Mouse (Mus musculus) neural tube, embryonic 14.5 days (tissue): ENCODE data around the gene Opcml. TPM values are rescaled to one million over a fixed set of nuclear protein-coding genes. Genes with fewer than 3 reads are reported as not detected.

Source experiments
- ATAC-seq: fragments of 200-750 bp; cut with Nextera tagmentation; 2 replicates; pipeline ENCODE4 v1.8.0; 2017; ENCODE audit warnings: low read depth, mild to moderate bottlenecking, moderate TSS enrichment, moderate library complexity
- H3K27ac ChIP-seq: fragments of 300-500 bp; sonication (generic); 2 replicates; pipeline ENCODE4 v1.5.1; 2014; ENCODE audit warnings: low read depth, mild to moderate bottlenecking, control low read depth, low read length, moderate library complexity, mixed read lengths
- H3K27me3 ChIP-seq: fragments of 300-500 bp; sonication (generic); 2 replicates; pipeline ENCODE4 v1.6.1; 2014; ENCODE audit warnings: low read length; ENCODE audit not compliant: control insufficient read depth, insufficient read depth
- H3K36me3 ChIP-seq: fragments of 300-500 bp; sonication (generic); 2 replicates; pipeline ENCODE4 v1.6.1; 2014; ENCODE audit warnings: low read length, mixed read lengths; ENCODE audit not compliant: control insufficient read depth, insufficient read depth
- H3K4me1 ChIP-seq: fragments of 300-500 bp; sonication (generic); 2 replicates; pipeline ENCODE4 v1.6.1; 2014; ENCODE audit warnings: low read length; ENCODE audit not compliant: control insufficient read depth, insufficient read depth
- H3K4me2 ChIP-seq: fragments of 300-500 bp; sonication (generic); 2 replicates; pipeline ENCODE4 v1.6.1; 2014; ENCODE audit warnings: mild to moderate bottlenecking, low read depth, low read length, control low read depth
- H3K4me3 ChIP-seq: fragments of 300-500 bp; sonication (generic); 2 replicates; pipeline ENCODE4 v1.5.1; 2014; ENCODE audit warnings: low read depth, low read length, control low read depth, mixed read lengths
- H3K9ac ChIP-seq: fragments of 300-500 bp; sonication (generic); replicated peaks from 2 replicates; pipeline ENCODE4 v1.6.1; 2014; ENCODE audit warnings: low read depth, mild to moderate bottlenecking, control low read depth, low read length, mixed read lengths
- H3K9me3 ChIP-seq: fragments of 300-500 bp; sonication (generic); 2 replicates; pipeline ENCODE4 v1.6.1; 2016; ENCODE audit warnings: low read length; ENCODE audit not compliant: control insufficient read depth
- WGBS: fragments of 180-500 bp; shearing (Covaris S2); extraction: QIAGEN DNeasy Blood & Tissue Kit; methylation state at CpG from one replicate; pipeline ENCODE4 v1.1.7; 2014; 5-methylcytosine and 5-hydroxymethylcytosine counted together
- polyA plus RNA-seq: library from polyadenylated mRNA; unstranded; fragments of >200 nt; fragmentation: Nextera tagmentation; extraction: Ambion mirVana; gene quantifications from 2 replicates; pipeline ENCODE4 v1.2.1, GENCODE M21; 2014

The Opcml gene
- polyA plus RNA-seq, 1 experiment from 2014 or later, result 49.3 TPM

DNA sequence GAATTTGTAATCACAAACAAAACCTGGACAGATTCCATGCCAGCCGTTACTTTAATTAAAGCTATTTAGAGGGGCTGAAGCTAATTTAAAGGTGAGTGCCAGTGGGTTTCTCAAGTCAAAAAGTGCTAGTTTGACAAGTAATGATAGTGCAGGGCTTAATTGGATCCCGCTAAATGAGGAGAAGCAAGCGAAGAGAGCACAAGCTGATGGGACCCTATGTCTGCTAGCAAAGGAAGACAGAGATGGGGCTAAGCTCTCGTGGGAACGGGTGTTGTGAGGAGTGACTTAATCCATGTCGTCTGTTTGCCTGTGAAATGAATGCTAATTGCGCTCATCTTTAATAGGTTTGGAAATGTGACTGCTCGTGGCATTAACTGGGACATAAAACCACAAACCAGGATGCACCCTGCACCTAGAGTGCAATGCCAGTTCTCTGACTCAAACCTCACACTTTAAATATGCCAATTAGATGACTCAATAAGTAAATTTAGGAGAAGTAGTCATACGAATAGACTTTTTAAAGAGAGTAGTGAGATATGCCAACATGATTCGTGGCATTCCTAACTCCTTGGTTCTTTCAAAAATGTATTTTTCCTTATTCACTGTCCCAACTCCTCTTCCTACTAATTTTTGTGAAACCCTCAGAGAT lies 174.5 kb downstream of the Opcml start:
- no peak overlapping the region for H3K27ac ChIP-seq
- 69% methylated on average over 10 of the region's 10 CpGs for WGBS

DNA sequence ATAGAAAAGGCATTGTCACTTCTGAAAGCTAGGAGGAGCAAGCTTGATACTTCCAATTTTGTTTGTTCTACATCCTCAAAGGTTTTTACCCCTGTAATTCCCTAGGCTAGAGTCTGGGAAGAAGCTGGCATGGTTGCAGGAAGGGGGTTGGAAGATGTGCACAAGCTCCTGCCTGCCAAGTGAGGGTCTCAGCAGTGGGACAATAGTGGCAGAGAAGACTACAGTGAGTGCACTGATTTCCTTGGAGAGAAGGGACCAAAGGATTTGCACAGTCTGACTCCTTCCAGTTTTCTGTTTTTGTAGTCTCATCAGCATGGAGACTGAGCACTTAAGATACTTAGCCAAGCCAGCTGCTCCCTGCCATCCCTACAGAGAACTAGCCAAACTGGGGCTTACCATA lies 177.7 kb downstream of the Opcml start:
- H3K9ac ChIP-seq, result no peak overlapping the region
- H3K27me3 ChIP-seq, result no peaks in the 10 kb centered on the region
- ATAC-seq, result no peak

More for the DNA sequence above, 174.5 kb downstream of the Opcml start:
- Histone ChIP-seq H3K9me3 (no peaks in the 10 kb centered on the region), H3K4me3 (no peak overlapping the region), H3K27me3 (no peaks in the 10 kb centered on the region), H3K4me2 (no peak overlapping the region), H3K4me1 (no peaks in the 10 kb centered on the region), H3K36me3 (no peaks in the 10 kb centered on the region), H3K9ac (no peak overlapping the region)
- ATAC-seq, result no peak

DNA sequence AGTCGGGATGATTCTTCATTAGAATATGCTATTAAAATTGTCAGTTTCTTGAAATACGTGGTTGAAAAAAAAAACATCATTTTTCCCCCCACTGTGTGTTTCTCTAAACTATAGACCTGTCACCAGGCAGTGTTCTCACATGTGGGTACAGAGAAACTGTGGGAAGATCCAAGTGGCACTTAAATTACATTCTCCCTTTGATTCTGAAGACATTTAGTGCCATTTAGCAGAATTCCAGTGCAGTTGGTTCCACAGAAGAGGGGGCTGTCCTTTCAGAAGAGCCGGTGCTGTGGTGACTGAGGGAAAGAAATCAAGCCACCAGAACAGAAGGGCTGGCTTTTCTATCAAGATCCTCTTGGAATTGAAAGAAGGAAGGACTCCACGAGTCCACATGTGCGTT lies 181.7 kb downstream of the Opcml start:
- H3K4me3 ChIP-seq, result no peak overlapping the region
- H3K9me3 ChIP-seq, result no peaks in the 10 kb centered on the region
- H3K27me3 ChIP-seq, result no peaks in the 10 kb centered on the region
- 50% methylated on average over 5 of the region's 5 CpGs for WGBS
- H3K4me1 ChIP-seq, result no peaks in the 10 kb centered on the region
- ATAC-seq, result no peak
- H3K36me3 ChIP-seq, result no peaks in the 10 kb centered on the region
- H3K27ac ChIP-seq, result no peak overlapping the region
- no peak overlapping the region for H3K4me2 ChIP-seq
- no peak overlapping the region for H3K9ac ChIP-seq

More for the DNA sequence above, 177.7 kb downstream of the Opcml start:
- Histone ChIP-seq H3K27ac (no peak overlapping the region), H3K36me3 (no peaks in the 10 kb centered on the region), H3K9me3 (no peaks in the 10 kb centered on the region), H3K4me1 (no peaks in the 10 kb centered on the region), H3K4me3 (no peak overlapping the region), H3K4me2 (no peak overlapping the region)

DNA sequence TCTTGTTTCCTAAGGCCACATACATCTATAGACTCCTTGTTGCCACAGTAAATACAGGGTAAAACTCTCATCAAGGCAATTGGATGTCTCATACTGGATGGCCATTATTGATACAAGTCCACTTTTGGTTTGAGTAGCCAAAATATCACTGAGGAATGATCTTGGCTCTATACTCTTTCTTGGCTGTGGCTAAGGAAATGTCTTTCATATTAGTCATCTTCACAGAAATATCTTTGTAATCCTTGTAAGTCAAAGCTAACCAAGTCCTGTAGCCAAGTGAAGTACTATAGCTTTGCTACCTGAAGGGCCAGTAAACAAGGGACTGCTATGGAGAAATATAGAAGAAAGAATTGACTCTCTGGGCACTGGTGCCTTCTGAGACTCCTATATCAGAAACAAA lies 192.0 kb downstream of the Opcml start:
- no peak overlapping the region for H3K4me2 ChIP-seq
- no peak overlapping the region for H3K9ac ChIP-seq
- H3K9me3 ChIP-seq, result no peaks in the 10 kb centered on the region; the same call in 1 of the 2 replicates
- no peaks in the 10 kb centered on the region for H3K36me3 ChIP-seq
- H3K4me3 ChIP-seq, result no peak overlapping the region
- H3K4me1 ChIP-seq, result no peaks in the 10 kb centered on the region
- H3K27ac ChIP-seq, result no peak overlapping the region
- no peak for ATAC-seq
- no peaks in the 10 kb centered on the region for H3K27me3 ChIP-seq

DNA sequence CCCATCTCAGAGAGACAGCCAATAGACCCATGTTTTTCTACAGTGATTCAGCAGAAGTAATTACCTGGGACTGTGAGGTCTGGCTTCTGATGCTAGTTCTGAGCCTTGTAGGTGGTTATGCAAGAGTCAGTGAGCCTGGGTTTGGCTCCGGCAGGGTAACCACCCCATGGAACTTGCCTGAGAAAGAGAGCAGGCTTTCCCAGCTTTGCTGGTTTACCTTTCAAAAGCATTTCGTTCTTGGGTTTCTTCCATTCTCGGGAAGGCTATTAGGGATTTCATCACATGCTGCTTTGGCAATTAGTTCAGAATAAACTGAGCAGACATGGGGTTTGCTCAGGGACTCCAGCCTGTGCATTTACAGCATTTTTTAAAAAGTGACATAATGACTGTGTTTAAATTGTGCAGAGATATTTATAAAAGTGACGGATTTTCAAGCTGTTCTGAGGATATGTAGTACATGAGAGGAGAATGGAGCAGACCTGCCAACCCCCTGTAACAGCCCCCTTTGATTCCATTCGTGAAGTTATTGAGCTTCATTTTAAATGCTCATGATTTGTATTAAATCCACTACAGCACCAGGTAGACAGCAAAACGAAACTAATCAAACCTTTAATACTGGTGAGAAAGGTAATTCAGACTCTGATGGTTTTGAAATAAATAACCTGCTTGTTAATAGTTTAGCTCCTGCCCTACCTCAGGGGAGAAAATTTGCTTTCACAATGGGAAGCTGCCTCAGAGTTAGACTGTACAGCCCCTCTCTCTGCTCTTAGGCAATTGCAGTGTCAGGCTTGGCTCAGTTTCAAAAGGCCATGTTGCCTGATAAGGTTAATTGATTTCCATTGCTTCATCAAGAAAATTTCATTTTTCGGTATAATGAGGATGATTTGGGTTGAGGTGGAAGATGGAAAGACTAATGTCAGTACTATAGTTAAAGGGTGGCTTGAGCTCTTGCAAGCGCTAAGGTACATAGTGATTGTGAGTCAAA lies 196.3 kb downstream of the Opcml start:
- Histone ChIP-seq H3K4me2 (no peak overlapping the region), H3K27me3 (no peaks in the 10 kb centered on the region), H3K9me3 (no peaks in the 10 kb centered on the region), H3K36me3 (no peaks in the 10 kb centered on the region), H3K27ac (no peak overlapping the region), H3K4me3 (no peak overlapping the region), H3K4me1 (no peaks in the 10 kb centered on the region), H3K9ac (no peak overlapping the region)
- 73% methylated on average over 8 of the region's 8 CpGs for WGBS
- no peak for ATAC-seq

DNA sequence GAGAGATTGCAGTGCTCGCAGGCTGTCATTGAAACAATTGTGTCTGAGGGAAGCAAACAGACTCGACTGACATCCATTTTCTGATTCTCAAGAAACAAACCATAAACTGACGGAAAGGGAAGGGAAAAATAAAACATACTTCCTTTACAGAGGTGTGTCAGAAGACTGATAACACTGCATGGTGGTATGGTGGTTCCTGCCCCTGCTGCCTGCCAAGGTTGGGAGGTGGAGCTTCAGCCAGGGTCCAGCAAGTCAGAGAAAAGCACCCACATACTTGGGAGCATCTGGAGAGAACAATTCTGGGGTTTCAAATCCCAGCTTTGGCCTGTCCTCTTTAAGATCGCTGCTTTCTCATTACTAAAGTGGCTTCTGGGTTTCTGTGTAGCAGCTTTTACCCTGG lies 201.0 kb downstream of the Opcml start:
- Histone ChIP-seq H3K27me3 (no peaks in the 10 kb centered on the region), H3K9me3 (no peaks in the 10 kb centered on the region), H3K4me1 (no peaks in the 10 kb centered on the region), H3K36me3 (no peaks in the 10 kb centered on the region), H3K27ac (no peak overlapping the region), H3K9ac (no peak overlapping the region), H3K4me3 (no peak overlapping the region), H3K4me2 (no peak overlapping the region)
- ATAC-seq, result no peak
- WGBS, result 86% methylated on average over 4 of the region's 4 CpGs

DNA sequence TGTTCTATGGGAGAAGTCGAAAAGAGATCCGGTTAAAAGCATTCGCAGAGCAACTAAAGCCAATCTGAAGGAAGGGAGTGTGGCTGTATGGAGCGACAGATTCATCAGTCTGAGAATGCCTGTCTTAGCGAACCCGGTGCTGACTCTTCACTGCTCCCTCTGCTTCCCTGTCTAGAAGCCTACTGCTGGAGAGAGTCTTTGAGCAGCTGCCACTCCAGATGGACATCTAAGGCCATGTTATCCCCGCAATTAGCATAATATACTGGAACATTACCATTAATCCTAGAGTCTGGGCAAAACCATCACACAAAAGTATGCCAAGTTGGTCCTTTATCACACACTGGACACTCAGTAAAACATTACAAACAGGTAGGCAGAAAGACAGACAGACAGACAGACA lies 206.0 kb downstream of the Opcml start:
- Histone ChIP-seq H3K4me1 (no peaks in the 10 kb centered on the region), H3K27ac (no peak overlapping the region), H3K4me3 (no peak overlapping the region), H3K9me3 (no peaks in the 10 kb centered on the region), H3K36me3 (no peaks in the 10 kb centered on the region), H3K9ac (no peak overlapping the region), H3K4me2 (no peak overlapping the region), H3K27me3 (no peaks in the 10 kb centered on the region)
- 88% methylated on average over 7 of the region's 7 CpGs for WGBS
- ATAC-seq, result no peak

DNA sequence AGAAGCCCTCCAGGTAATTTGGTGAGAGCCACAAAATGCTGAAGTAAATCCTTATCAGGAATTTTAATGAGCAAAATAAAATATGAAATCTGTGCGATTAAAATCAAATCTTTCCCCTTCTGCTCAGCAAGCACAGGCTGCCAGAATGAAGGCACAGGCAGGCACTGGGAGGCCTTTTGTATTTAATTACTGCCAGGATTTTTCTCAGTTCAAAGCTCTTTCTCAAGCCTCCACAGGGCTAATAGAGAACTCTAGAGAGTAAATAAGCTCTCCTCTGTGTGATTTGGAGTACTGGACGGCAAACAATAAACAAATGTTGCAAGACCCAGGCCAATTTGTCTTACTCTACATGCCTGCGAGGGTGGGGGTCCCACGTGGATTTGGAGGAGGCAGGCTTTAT lies 208.2 kb downstream of the Opcml start:
- 57% methylated on average over 4 of the region's 4 CpGs for WGBS
- no peaks in the 10 kb centered on the region for H3K9me3 ChIP-seq
- H3K27ac ChIP-seq, result no peak overlapping the region
- no peak overlapping the region for H3K9ac ChIP-seq
- ATAC-seq, result no peak
- H3K4me1 ChIP-seq, result no peaks in the 10 kb centered on the region
- no peak overlapping the region for H3K4me2 ChIP-seq
- H3K36me3 ChIP-seq, result no peaks in the 10 kb centered on the region
- H3K27me3 ChIP-seq, result no peaks in the 10 kb centered on the region
- no peak overlapping the region for H3K4me3 ChIP-seq

DNA sequence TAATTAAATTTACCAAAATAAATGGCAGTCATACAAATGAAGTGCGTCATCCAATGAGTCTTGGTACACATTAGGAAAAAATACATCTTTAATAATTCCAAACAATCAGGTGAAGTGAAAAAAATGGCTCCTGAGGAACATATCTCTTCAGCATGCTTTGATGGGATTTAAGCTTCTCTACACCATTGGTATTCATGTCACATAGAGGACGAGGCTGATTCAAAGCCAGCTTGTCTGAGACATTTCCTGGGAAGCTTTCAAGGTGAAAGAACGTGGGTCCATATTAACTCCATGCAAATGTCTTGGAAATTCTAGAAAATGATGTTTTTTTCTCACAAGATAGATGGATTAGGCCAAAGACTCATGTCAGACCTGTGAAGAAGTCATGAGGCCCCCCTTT lies 212.6 kb downstream of the Opcml start:
- Histone ChIP-seq H3K9ac (no peak overlapping the region), H3K4me3 (no peak overlapping the region), H3K36me3 (no peaks in the 10 kb centered on the region), H3K4me2 (no peak overlapping the region), H3K9me3 (no peaks in the 10 kb centered on the region), H3K4me1 (no peaks in the 10 kb centered on the region), H3K27me3 (no peaks in the 10 kb centered on the region), H3K27ac (no peak overlapping the region)
- WGBS, result 63% methylated on average over 3 of the region's 3 CpGs
- no peak for ATAC-seq
